Mouse (Mus musculus) small intestine, adult 2 months (tissue): Measurements from ENCODE around the gene Stt3a. TPM values are rescaled to one million over a fixed set of nuclear protein-coding genes. Genes with fewer than 3 reads are reported as not detected.

Experiments used
- H3K27ac ChIP-seq: fragments of 200-500 bp; 2 replicates; pipeline ENCODE4 v1.5.1; 2012; ENCODE audit warnings: low read depth, low read length, control low read depth, inconsistent platforms; ENCODE audit not compliant: insufficient read depth
- H3K27me3 ChIP-seq: fragments of 200-500 bp; 2 replicates; pipeline ENCODE4 v1.6.1; 2012; ENCODE audit warnings: mild to moderate bottlenecking, moderate library complexity, low read length, inconsistent platforms; ENCODE audit not compliant: control insufficient read depth, insufficient read depth
- H3K36me3 ChIP-seq: fragments of 200-500 bp; 2 replicates; pipeline ENCODE4 v1.6.1; 2012; ENCODE audit warnings: mild to moderate bottlenecking, low read length, control low read depth, inconsistent platforms; ENCODE audit not compliant: control insufficient read depth, insufficient read depth
- H3K4me1 ChIP-seq: fragments of 200-500 bp; 2 replicates; pipeline ENCODE4 v1.6.1; 2012; ENCODE audit warnings: low read length, inconsistent platforms, mixed read lengths; ENCODE audit not compliant: control insufficient read depth, insufficient read depth, insufficient read length
- H3K4me3 ChIP-seq: fragments of 200-500 bp; 2 replicates; pipeline ENCODE4 v1.5.1; 2012; ENCODE audit warnings: low read depth, mild to moderate bottlenecking, control low read depth, inconsistent platforms, low read length, moderate library complexity
- CTCF ChIP-seq: fragments of 200-500 bp; IDR thresholded peaks from 2 replicates; pipeline ENCODE4 v1.5.1; 2012; ENCODE audit warnings: low read depth, mild to moderate bottlenecking, control low read depth, inconsistent platforms, low read length, moderate library complexity, mixed read lengths; ENCODE audit not compliant: insufficient replicate concordance, insufficient read length; ENCODE audit errors: extremely low read depth
- POLR2A ChIP-seq: fragments of 200-500 bp; IDR thresholded peaks from 2 replicates; pipeline ENCODE4 v1.6.1; 2012; ENCODE audit warnings: low read depth, mild to moderate bottlenecking, control low read depth, inconsistent platforms, low read length, moderate library complexity
- WGBS: fragments of 180-500 bp; shearing (Covaris S2); methylation state at CpG from one replicate; pipeline ENCODE4 v1.1.7; 2018; 5-methylcytosine and 5-hydroxymethylcytosine counted together
- polyA plus RNA-seq: library from polyadenylated mRNA; depleted of rRNA; stranded (reverse); fragments of >200 nt; gene quantifications from 2 replicates; pipeline ENCODE4 v1.2.3, GENCODE M21; 2012

Gene Stt3a
- polyA plus RNA-seq, 1 experiment: 73.2 TPM

DNA sequence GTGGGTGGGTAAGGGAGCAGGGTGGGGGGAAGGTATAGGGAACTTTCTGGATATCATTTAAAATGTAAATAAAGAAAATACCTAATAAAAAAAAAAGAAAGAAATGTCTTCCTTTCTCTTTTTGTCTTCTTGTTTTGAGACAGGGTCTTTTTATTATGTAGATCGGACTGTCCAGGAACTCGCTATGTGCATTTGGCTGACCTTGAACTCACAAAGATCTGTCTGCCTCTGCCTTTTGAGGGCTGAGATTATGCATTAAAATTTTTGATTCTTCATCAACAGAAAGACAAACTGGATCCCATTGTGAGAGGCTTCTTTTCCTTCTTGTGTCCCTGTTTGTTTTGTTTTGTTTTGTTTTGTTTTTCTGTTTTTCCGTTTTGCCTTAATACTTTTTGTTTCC is 35.5 kb upstream of the Stt3a start:
- H3K36me3 ChIP-seq: no peaks in the 10 kb centered on the region
- TF ChIP-seq POLR2A (no peak), CTCF (no peak)

DNA sequence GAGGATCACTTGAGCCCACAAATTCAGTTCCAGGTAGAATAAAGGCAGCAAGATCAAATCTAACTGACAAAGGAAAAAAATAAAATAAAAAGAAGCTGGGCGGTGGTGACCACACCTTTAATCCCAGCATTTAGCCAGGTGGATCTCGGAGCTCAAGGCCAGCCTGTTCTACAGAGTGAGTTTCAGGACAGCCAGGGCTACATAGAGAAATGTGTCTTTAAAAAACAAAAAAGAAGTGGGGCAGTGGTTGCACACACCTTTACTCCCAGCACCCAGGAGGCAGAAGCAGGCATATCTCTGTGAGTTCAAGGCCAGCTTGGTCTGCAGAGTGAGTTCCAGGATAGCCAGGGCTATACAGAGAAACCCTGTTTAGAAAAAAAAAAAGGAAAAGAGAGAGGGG is 34.5 kb upstream of the Stt3a start:
- Histone ChIP-seq H3K27me3 (no peaks in the 10 kb centered on the region), H3K27ac (no peak overlapping the region), H3K4me1 (peaks cover 2% of the 10 kb centered on the region; the same call in 1 of the 2 replicates), H3K36me3 (no peaks in the 10 kb centered on the region), H3K4me3 (no peak overlapping the region)
- WGBS: 62% methylated on average over 2 of the region's 2 CpGs
- TF ChIP-seq CTCF (no peak), POLR2A (no peak)

More for the DNA sequence above, 35.5 kb upstream of the Stt3a start:
- whole genome bisulfite sequencing: 89% methylated on average over 3 of the region's 3 CpGs
- no peak overlapping the region for H3K27ac ChIP-seq
- peaks cover 2% of the 10 kb centered on the region; the same call in 1 of the 2 replicates for H3K4me1 ChIP-seq
- no peak overlapping the region for H3K4me3 ChIP-seq
- H3K27me3 ChIP-seq: no peaks in the 10 kb centered on the region

DNA sequence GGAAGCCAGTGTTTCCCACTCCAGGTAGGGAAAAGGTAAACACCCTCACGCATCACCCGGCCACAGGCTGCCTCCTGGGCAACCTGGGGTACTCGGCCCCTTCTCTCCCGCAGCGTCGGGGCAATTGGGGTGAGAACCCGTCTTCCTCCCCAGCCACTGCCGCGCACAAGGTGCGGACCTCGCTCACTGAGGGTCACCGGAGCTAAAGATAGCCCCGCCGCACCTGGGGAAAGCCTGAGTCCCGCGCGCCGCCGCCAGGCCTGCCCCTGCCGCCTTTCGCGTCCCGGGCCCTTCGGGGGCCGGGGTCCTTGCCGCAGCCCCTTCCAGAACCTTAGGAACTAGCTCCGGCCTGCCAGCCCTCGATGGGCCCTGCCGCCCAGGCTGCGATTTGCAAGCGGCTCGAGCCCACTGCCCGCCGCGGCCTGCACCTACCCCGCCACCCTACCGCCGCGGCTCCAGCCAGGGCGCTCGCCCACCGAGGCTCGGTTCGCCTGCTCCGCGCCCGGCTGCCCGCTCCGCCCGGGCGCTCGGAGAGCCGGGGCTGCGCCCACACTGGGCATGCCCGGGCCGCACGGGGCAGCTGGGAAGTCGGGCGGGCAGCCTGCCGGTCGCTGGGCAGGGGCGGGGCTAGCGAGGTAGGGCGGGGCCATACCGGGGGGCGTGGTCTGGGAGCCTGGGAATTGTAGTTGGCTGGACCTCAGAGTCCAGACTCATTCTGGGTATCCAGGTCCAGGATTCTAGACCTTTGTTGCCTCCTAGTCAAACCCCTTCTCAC is 29.5 kb upstream of the Stt3a start, which contains the start of gene Ei24:
Gene Ei24, minus strand, starts transcription at position 613 of the 775 bp plus-strand sequence.
- peak within 1 kb of the TSS; percentile 97 for H3K4me3 ChIP-seq
- TF ChIP-seq CTCF (no peak), POLR2A (peak; percentile 85)
- H3K4me1 ChIP-seq: no peaks in the 10 kb centered on the region
- under 1% methylated on average over 66 of the region's 66 CpGs for WGBS
- H3K27ac ChIP-seq: peak within 1 kb of the TSS; percentile 23; the same call in 1 of the 2 replicates
- peaks cover 2% of the 10 kb centered on the region; the same call in 1 of the 2 replicates for H3K36me3 ChIP-seq
- H3K27me3 ChIP-seq: no peaks in the 10 kb centered on the region

DNA sequence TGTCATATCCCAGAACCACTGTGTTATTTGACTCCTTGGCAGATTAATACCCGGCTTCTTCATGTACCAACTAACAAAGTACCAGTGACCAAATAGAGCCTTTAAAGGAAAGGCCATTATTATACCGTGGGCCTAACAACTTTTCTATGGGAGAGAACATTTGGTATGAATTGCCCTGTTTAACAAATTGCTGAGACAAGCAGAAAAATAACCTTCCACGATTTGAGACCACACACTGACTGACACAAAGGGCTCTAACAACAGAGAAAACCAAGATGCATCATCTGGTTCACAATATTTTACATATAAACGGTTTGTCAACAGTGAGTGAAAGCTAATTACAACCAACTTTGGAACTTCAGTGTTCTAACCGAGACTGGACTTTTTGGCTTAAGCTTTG is 28.7 kb upstream of the Stt3a start:
- no peak overlapping the region for H3K27ac ChIP-seq
- no peak for TF ChIP-seq CTCF
- TF ChIP-seq POLR2A: no peak
- peak overlapping the region; percentile 97; the same call in 1 of the 2 replicates for H3K4me3 ChIP-seq
- H3K27me3 ChIP-seq: no peaks in the 10 kb centered on the region
- peaks cover 5% of the 10 kb centered on the region for H3K36me3 ChIP-seq
- H3K4me1 ChIP-seq: no peaks in the 10 kb centered on the region
- WGBS: 8% methylated on average over 5 of the region's 5 CpGs

DNA sequence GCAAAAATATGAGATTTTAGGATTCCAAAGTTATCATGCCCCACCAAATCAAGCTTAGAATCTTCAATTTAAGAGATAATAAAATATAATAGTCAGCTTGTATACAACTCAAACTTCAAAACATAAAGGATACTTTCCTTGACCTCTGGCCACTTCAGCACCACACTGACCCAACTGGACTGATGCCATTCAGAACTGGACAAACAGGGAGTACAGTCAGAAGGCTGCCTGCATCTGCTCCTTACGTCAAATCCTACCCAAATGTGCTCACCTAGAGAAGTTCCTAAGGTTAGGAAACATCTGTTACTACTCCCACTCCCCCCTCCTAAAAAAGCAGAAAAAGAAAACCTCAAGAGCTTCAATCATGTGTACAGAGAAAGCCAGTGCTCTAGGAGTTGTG is 28.1 kb upstream of the Stt3a start:
- no peak overlapping the region for H3K4me3 ChIP-seq
- TF ChIP-seq POLR2A (no peak), CTCF (no peak)

DNA sequence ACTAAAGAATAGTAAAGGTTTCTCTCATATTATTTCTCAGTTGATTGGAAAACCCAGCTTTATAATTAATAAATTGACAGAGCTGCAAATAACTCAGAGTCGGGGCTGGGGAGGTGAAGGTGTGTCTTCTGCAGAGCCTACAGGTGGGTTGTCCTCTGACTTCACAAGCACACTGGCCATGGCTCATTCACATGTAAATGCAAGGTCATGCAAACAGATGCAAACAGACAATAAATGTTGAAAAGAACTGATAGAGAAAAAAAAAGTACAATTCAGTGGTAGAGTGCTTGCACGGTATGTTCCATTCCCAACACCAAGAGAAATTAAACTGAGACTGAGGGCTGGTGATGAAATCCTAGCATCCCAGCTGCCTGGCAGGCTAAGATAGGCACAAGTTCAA is 27.0 kb upstream of the Stt3a start:
- WGBS: 61% methylated on average over 2 of the region's 2 CpGs
- Histone ChIP-seq H3K27me3 (no peaks in the 10 kb centered on the region), H3K27ac (no peak overlapping the region)

More for the DNA sequence above, 28.1 kb upstream of the Stt3a start:
- WGBS: 69% methylated on average over 1 of the region's 1 CpGs
- H3K27ac ChIP-seq: no peak overlapping the region
- H3K36me3 ChIP-seq: peaks cover 12% of the 10 kb centered on the region
- no peaks in the 10 kb centered on the region for H3K4me1 ChIP-seq
- H3K27me3 ChIP-seq: no peaks in the 10 kb centered on the region

DNA sequence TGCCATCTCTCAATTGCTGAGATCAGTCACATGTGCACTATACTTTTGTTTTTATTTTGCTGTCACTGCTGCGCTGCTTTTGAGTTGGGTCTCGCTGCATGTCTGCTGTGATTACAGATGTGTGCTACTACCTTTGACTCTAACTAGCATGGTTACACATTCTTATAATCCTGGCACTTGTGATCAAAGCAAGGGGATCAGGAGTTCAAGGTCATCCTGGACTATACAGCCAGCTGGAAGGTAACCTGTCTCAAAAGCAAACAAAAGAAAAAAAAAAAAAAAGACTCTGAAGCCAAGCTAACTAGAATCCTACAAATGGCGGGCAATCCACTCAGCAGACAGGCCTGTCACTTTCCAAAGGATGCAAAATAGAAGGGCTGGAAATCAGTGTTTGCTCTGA is 24.7 kb upstream of the Stt3a start:
- TF ChIP-seq CTCF: no peak
- no peak for TF ChIP-seq POLR2A
- Histone ChIP-seq H3K4me3 (no peak overlapping the region), H3K27ac (no peak overlapping the region), H3K36me3 (peaks cover 34% of the 10 kb centered on the region), H3K4me1 (no peaks in the 10 kb centered on the region), H3K27me3 (no peaks in the 10 kb centered on the region)
- WGBS: 75% methylated on average over 3 of the region's 3 CpGs

More for the DNA sequence above, 27.0 kb upstream of the Stt3a start:
- peaks cover 18% of the 10 kb centered on the region for H3K36me3 ChIP-seq
- no peaks in the 10 kb centered on the region for H3K4me1 ChIP-seq
- H3K4me3 ChIP-seq: no peak overlapping the region
- TF ChIP-seq POLR2A (no peak), CTCF (no peak)
